Mouse (Mus musculus): ENCODE measurements around the gene Clba1.
A peak's percentile ranks its signal among the peaks of the same experiment; 100 is the strongest.

Gene Clba1

GRCm38 (mm10) chr12:112794998-112795397 lies 13.7 kb upstream of the Clba1 start:
- DNase-seq (ENCODE audit: low read depth, low spot score), result no peak

- no peak for DNase-seq (ENCODE audit: low read depth, low spot score)
Measured at GRCm38 (mm10) chr12:112795466-112796104, 13.2 kb upstream of the Clba1 start.

- no peak for DNase-seq (ENCODE audit: low read depth, low spot score)
Measured at GRCm38 (mm10) chr12:112796551-112797510, 11.9 kb upstream of the Clba1 start.

GRCm38 (mm10) chr12:112797672-112798331 lies 10.9 kb upstream of the Clba1 start:
- no peak for DNase-seq (ENCODE audit: low read depth, low spot score)

GRCm38 (mm10) chr12:112798332-112798681 lies 10.4 kb upstream of the Clba1 start:
- DNase-seq (ENCODE audit: low read depth, low spot score), result no peak

- DNase-seq (ENCODE audit: low read depth, low spot score), result no peak
Measured at GRCm38 (mm10) chr12:112798716-112799115, 10.0 kb upstream of the Clba1 start.

GRCm38 (mm10) chr12:112799237-112799970 lies 9.3 kb upstream of the Clba1 start:
- DNase-seq (ENCODE audit: low read depth, low spot score), result no peak

- peak; percentile 55 for DNase-seq (ENCODE audit: low read depth, low spot score)
Measured at GRCm38 (mm10) chr12:112800476-112800875, 8.3 kb upstream of the Clba1 start.

GRCm38 (mm10) chr12:112801864-112802846 lies 6.6 kb upstream of the Clba1 start, which contains the start of gene Ahnak2:
Ahnak2 (minus strand) TSS chr12:112802657.
- DNase-seq (ENCODE audit: low read depth, low spot score), result no peak

GRCm38 (mm10) chr12:112802917-112803316 lies 5.8 kb upstream of the Clba1 start:
- DNase-seq (ENCODE audit: low read depth, low spot score), result no peak

- no peak for DNase-seq (ENCODE audit: low read depth, low spot score)
Measured at GRCm38 (mm10) chr12:112804046-112804445, 4.7 kb upstream of the Clba1 start.

- no peak for DNase-seq (ENCODE audit: low read depth, low spot score)
Measured at GRCm38 (mm10) chr12:112806044-112806443, 2.7 kb upstream of the Clba1 start.

- no peak for DNase-seq (ENCODE audit: low read depth, low spot score)
Measured at GRCm38 (mm10) chr12:112807796-112808195, 941 bp upstream of the Clba1 start.

GRCm38 (mm10) chr12:112808212-112808586 lies 538 bp upstream of the Clba1 start:
- DNase-seq (ENCODE audit: low read depth, low spot score), result no peak

- DNase-seq (ENCODE audit: low read depth, low spot score), result no peak
Measured at GRCm38 (mm10) chr12:112809641-112810040, 904 bp downstream of the Clba1 start.

GRCm38 (mm10) chr12:112810092-112810885 lies 1.6 kb downstream of the Clba1 start:
- DNase-seq (ENCODE audit: low read depth, low spot score), result no peak

GRCm38 (mm10) chr12:112813370-112813769 lies 4.6 kb downstream of the Clba1 start:
- no peak for DNase-seq (ENCODE audit: low read depth, low spot score)

GRCm38 (mm10) chr12:112814682-112815470 lies 6.1 kb downstream of the Clba1 start:
- no peak for DNase-seq (ENCODE audit: low read depth, low spot score)

- DNase-seq (ENCODE audit: low read depth, low spot score), result no peak
Measured at GRCm38 (mm10) chr12:112816294-112816693, 7.6 kb downstream of the Clba1 start.
